Mouse (Mus musculus): ENCODE data around the gene Stxbp3. TPM values are rescaled to one million over a fixed set of nuclear protein-coding genes. Genes with fewer than 3 reads are reported as not detected.

The Stxbp3 gene
- polyA plus RNA-seq, 1 experiment from 2014 or later: 32.1 TPM

Other genes with a start within 250 kb of the Stxbp3 start
- 4.7 and 8.5 TPM in 2 replicates for gene Wdr47, start 249.2 kb downstream of the Stxbp3 start, polyA plus RNA-seq (2014; fragmentation: Nextera tagmentation; extraction: Ambion mirVana)
- 46.5 and 64.3 TPM in 2 replicates for gene Clcc1, start 186.6 kb downstream of the Stxbp3 start, polyA plus RNA-seq (2014; fragmentation: Nextera tagmentation; extraction: Ambion mirVana)
- 25.3 and 52.4 TPM in 2 replicates for gene Gpsm2, start 118.2 kb downstream of the Stxbp3 start, polyA plus RNA-seq (2014; fragmentation: Nextera tagmentation; extraction: Ambion mirVana)
- gene Aknad1, start 100.9 kb downstream of the Stxbp3 start, polyA plus RNA-seq (2014; fragmentation: Nextera tagmentation; extraction: Ambion mirVana): 0.14 TPM in 1 of 2 replicates, not detected in the other
- not detected in 2 replicates for gene Fndc7, start 49.5 kb upstream of the Stxbp3 start, polyA plus RNA-seq (2014; fragmentation: Nextera tagmentation; extraction: Ambion mirVana)
- 58.3 and 73.7 TPM in 2 replicates for gene Prpf38b, start 71.2 kb upstream of the Stxbp3 start, polyA plus RNA-seq (2014; fragmentation: Nextera tagmentation; extraction: Ambion mirVana)
- gene Henmt1, start 99.3 kb upstream of the Stxbp3 start, polyA plus RNA-seq (2014; fragmentation: Nextera tagmentation; extraction: Ambion mirVana): 0.43 and 0.51 TPM in 2 replicates
- gene Gm9857, start 99.9 kb upstream of the Stxbp3 start, polyA plus RNA-seq (2014; fragmentation: Nextera tagmentation; extraction: Ambion mirVana): not detected in 2 replicates
- 6.1 and 6.3 TPM in 2 replicates for gene Fam102b, start 187.1 kb upstream of the Stxbp3 start, polyA plus RNA-seq (2014; fragmentation: Nextera tagmentation; extraction: Ambion mirVana)
- gene Slc25a54, start 239.9 kb upstream of the Stxbp3 start, polyA plus RNA-seq (2014; fragmentation: Nextera tagmentation; extraction: Ambion mirVana): not detected in 2 replicates